Mouse (Mus musculus) forebrain, postnatal 0 days (tissue): Measurements from ENCODE around the gene Zfyve9. TPM values are rescaled to one million over a fixed set of nuclear protein-coding genes. Genes with fewer than 3 reads are reported as not detected.

Experiments used
- ATAC-seq: fragments of 200-750 bp; cut with Nextera tagmentation; 2 replicates; pipeline ENCODE4 v1.8.0; 2017; ENCODE audit warnings: mild to moderate bottlenecking, moderate library complexity
- DNase-seq: peaks from one replicate; pipeline ENCODE4 v3.0.0-alpha.2; 2015
- H3K27ac ChIP-seq: fragments of 300-500 bp; sonication (generic); 2 replicates; pipeline ENCODE4 v1.5.1; 2014; ENCODE audit warnings: low read depth, mild to moderate bottlenecking, antibody characterized with exemption, low read length, moderate library complexity, mixed read lengths
- H3K27me3 ChIP-seq: fragments of 300-500 bp; sonication (generic); 2 replicates; pipeline ENCODE4 v1.6.1; 2014; ENCODE audit warnings: mild to moderate bottlenecking, low read length, mixed read lengths; ENCODE audit not compliant: insufficient read depth
- H3K36me3 ChIP-seq: fragments of 300-500 bp; sonication (generic); 2 replicates; pipeline ENCODE4 v1.6.1; 2014; ENCODE audit warnings: mild to moderate bottlenecking, moderate library complexity; ENCODE audit not compliant: insufficient read depth
- H3K4me1 ChIP-seq: fragments of 300-500 bp; sonication (generic); 2 replicates; pipeline ENCODE4 v1.6.1; 2014; ENCODE audit warnings: antibody characterized with exemption; ENCODE audit not compliant: insufficient read depth
- H3K4me2 ChIP-seq: fragments of 300-500 bp; sonication (generic); 2 replicates; pipeline ENCODE4 v1.6.1; 2014; ENCODE audit warnings: low read depth, mild to moderate bottlenecking, moderate library complexity
- H3K4me3 ChIP-seq: fragments of 300-500 bp; sonication (generic); 2 replicates; pipeline ENCODE4 v1.5.1; 2014; ENCODE audit warnings: low read depth, low read length, mixed read lengths
- H3K9ac ChIP-seq: fragments of 300-500 bp; sonication (generic); 2 replicates; pipeline ENCODE4 v1.6.1; 2014; ENCODE audit warnings: mild to moderate bottlenecking
- H3K9me3 ChIP-seq: fragments of 300-500 bp; sonication (generic); 2 replicates; pipeline ENCODE4 v1.6.1; 2016; ENCODE audit warnings: low read length
- CTCF ChIP-seq: sonication (generic); IDR thresholded peaks from 2 replicates; pipeline ENCODE4 v1.5.1; 2016; ENCODE audit warnings: antibody characterized with exemption, control low read depth, low read depth
- WGBS: fragments of 180-500 bp; shearing (Covaris S2); extraction: QIAGEN DNeasy Blood & Tissue Kit; methylation state at CpG from one replicate; pipeline ENCODE4 v1.1.7; 2014; 5-methylcytosine and 5-hydroxymethylcytosine counted together
- polyA plus RNA-seq: library from polyadenylated mRNA; unstranded; fragments of >200 nt; fragmentation: Nextera tagmentation; extraction: Ambion mirVana; gene quantifications from 2 replicates; pipeline ENCODE4 v1.2.1, GENCODE M21; 2015
- total RNA-seq: library from RNA; depleted of rRNA; stranded (reverse); fragments of >200 nt; gene quantifications from 2 replicates; pipeline ENCODE4 v1.2.3, GENCODE M21; 2014

Gene Zfyve9
- total and polyA plus RNA-seq, 2 experiments from 2014 or later: 6.8 to 39.2 TPM

DNA sequence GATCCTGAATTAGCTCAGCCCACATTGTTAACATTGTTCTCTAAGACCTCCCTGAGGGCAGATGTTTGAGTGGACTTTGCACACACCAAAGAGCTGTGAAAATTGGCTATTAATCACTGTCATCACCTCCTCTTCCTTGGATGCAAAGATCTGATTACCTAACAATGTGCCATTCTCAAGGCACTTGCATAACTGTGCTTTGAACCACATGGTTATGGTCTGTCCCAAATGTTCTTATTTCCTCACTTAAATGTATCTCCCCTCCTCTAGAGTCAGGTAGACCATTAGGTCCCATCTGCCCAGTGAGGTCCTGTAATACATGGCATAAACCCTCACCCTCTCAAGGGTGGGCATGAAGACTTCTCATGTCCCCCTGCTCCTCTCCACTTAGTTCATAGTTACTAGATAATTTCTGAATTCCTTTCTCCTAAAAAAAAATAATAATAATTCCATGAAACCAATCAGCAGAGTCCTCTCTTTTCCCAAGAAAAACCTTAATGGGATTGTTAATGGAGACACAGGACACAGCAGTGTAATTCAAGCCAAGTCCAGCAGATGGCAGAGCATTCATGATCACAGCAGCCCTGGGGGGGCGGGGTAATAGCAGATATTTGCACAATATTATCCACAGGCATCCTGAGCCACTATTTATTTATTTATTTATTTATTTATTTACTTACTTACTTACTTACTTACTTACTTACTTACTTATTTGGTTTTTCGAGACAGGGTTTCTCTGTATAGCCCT, 17.7 kb upstream of the Zfyve9 start:
- WGBS: 53% methylated on average over 2 of the region's 2 CpGs
- H3K4me2 ChIP-seq: no peak overlapping the region
- H3K4me3 ChIP-seq: no peak overlapping the region
- no peaks in the 10 kb centered on the region for H3K27me3 ChIP-seq
- no peak overlapping the region for H3K27ac ChIP-seq
- H3K9ac ChIP-seq: no peak overlapping the region
- TF ChIP-seq CTCF: peak; percentile 72
- H3K36me3 ChIP-seq: no peaks in the 10 kb centered on the region
- no peaks in the 10 kb centered on the region for H3K4me1 ChIP-seq
- H3K9me3 ChIP-seq: no peaks in the 10 kb centered on the region
- DNase-seq: peak; percentile 69
- peak; percentile 63 for ATAC-seq

DNA sequence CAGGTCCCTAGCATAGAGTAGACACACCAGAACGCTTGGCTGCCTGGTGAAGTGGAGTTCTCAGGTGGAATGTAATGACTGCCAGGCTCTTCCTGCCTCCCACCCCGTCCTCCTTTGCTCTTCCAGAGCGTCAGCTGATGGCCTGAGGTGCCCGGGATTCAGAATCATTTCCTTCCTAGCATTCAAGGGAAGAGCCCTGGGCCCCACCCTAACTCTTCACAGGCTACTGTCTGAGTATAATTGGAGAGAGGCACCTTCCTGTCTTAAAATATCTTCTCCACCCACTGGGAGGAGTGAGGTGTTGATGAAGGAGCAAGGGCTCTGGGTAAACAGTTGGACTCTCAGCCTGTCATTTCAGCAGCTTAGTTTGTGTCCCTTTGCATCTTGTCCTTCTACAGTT, 16.1 kb upstream of the Zfyve9 start:
- Histone ChIP-seq H3K27me3 (no peaks in the 10 kb centered on the region), H3K27ac (no peak overlapping the region), H3K4me1 (no peaks in the 10 kb centered on the region), H3K36me3 (no peaks in the 10 kb centered on the region), H3K4me2 (no peak overlapping the region), H3K9me3 (no peaks in the 10 kb centered on the region), H3K9ac (no peak overlapping the region), H3K4me3 (no peak overlapping the region)
- 75% methylated on average over 4 of the region's 4 CpGs for WGBS
- ATAC-seq (no peak), DNase-seq (no peak)
- TF ChIP-seq CTCF: no peak

DNA sequence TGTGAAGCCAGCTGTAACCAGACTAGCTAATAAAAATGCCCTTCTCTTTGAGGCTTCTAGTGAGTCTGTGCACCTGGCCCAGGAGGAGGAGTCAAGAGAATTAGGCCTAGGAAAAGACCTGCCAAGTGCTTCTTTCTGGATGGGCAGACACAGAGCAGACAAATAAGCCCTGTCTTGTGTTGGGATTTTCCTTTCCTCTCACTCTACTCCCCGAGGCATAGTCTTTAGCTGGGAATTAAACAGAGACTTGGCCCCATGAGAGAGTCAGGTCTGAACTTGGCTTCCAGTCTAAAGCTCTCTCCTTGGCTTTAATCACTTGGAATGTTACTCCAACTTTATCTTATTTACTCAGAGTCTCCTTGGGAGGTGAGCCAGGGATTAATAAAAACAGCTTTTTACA, 13.3 kb upstream of the Zfyve9 start:
- no peak overlapping the region for H3K27ac ChIP-seq
- no peak for DNase-seq
- no peaks in the 10 kb centered on the region for H3K36me3 ChIP-seq
- H3K4me3 ChIP-seq: no peak overlapping the region
- no peak overlapping the region for H3K4me2 ChIP-seq
- no peak overlapping the region for H3K9ac ChIP-seq
- no peaks in the 10 kb centered on the region for H3K9me3 ChIP-seq
- ATAC-seq: no peak
- no peak for TF ChIP-seq CTCF
- no peaks in the 10 kb centered on the region for H3K27me3 ChIP-seq
- 50% methylated on average over 1 of the region's 1 CpGs for WGBS
- H3K4me1 ChIP-seq: no peaks in the 10 kb centered on the region

DNA sequence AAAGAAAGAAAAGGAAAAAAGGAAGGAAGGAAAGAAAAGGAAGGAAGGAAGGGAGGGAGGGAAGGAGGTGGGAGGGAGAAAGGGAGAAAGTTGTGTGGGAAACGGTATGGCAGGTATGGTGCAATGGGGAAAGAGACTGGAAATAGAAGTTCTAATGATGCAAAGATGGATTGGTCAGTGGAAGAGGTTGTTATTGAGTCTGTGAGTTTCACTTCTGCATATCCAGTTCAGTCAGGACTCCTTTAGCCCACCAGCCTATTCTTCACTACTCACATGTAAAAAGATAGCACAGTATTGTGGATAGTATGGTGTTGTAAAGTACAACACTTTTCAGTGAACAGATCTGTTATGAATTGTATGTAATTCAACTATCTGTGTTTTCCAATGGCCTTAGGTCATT, 9.9 kb upstream of the Zfyve9 start:
- Histone ChIP-seq H3K27me3 (no peaks in the 10 kb centered on the region), H3K36me3 (no peaks in the 10 kb centered on the region), H3K4me1 (no peaks in the 10 kb centered on the region), H3K27ac (no peak overlapping the region), H3K9me3 (no peaks in the 10 kb centered on the region), H3K4me2 (no peak overlapping the region), H3K4me3 (no peak overlapping the region), H3K9ac (no peak overlapping the region)
- WGBS: 74% methylated on average over 1 of the region's 1 CpGs
- no peak for DNase-seq
- no peak for TF ChIP-seq CTCF
- ATAC-seq: no peak

DNA sequence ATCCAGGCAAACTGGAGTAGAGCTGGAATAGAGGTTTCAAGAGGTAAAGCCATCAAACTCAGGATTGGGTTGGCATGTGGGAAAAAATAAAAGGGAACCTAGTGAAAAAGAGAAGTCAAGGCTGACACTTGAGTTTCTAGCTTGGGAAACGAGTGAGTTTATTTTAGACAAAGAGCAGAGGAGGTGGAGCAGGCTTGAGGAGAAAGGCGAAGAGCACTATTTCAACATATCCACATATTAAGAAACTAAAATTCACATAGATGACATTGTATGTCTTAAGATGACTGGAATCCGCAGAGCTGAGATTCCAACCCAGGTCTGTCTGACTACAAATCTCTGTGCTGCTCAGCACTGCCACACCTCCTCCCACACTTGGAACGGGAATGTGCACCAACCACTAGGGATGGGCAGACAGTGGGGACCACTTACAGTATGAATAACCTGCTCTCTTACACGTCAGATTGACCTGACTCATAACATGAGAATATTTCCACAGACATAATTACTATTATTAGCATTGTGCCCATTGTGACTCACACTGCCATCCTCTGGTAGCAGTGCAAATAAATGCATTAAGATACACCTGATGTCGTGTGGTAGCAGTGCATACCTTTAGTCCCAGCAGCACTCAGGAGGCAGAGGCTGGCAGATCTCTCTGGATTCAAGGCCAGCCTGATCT, 8.8 kb upstream of the Zfyve9 start:
- no peaks in the 10 kb centered on the region for H3K9me3 ChIP-seq
- DNase-seq: no peak
- no peak overlapping the region for H3K9ac ChIP-seq
- H3K27ac ChIP-seq: no peak overlapping the region
- H3K27me3 ChIP-seq: no peaks in the 10 kb centered on the region
- no peaks in the 10 kb centered on the region for H3K4me1 ChIP-seq
- ATAC-seq: no peak
- WGBS: 82% methylated on average over 6 of the region's 6 CpGs
- H3K4me2 ChIP-seq: no peak overlapping the region
- TF ChIP-seq CTCF: no peak
- H3K4me3 ChIP-seq: no peak overlapping the region
- no peaks in the 10 kb centered on the region for H3K36me3 ChIP-seq

DNA sequence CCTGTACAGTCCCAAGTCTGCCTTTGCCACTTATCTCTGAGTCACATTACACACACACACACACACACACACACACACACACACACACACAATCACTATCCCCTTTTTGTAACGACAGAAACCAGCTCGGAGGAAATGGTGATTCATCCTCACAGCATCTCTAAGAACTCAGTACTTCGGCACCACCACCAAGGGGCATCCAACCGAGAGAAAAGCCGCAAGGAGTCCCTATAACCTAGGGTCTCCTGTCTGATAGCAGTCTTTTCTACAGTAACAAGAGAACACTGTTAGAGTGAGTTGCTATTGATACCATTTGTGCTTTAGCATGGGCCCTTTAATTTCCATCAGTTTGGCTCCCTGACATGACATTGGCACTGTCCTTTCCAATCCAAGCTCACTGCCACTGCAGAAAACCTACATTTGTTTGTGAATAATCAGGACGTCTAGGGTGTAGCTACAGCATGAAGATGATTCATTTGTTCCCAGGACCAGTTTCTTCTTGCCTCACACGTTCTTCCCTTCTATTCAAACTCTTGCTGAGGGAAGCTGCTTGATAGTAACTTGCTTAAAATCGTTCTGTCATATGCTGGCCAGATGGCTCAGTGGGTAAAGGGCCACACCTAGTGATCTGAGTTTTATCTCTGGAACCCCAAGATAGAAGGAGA, 2.0 kb upstream of the Zfyve9 start:
- no peaks in the 10 kb centered on the region for H3K36me3 ChIP-seq
- no peak overlapping the region for H3K27ac ChIP-seq
- peak; percentile 16 for DNase-seq
- TF ChIP-seq CTCF: no peak
- no peak overlapping the region for H3K9ac ChIP-seq
- H3K4me3 ChIP-seq: no peak overlapping the region
- no peak overlapping the region for H3K4me2 ChIP-seq
- no peaks in the 10 kb centered on the region; the same call in 1 of the 2 replicates for H3K4me1 ChIP-seq
- H3K9me3 ChIP-seq: no peaks in the 10 kb centered on the region
- WGBS: 36% methylated on average over 8 of the region's 8 CpGs
- H3K27me3 ChIP-seq: no peaks in the 10 kb centered on the region
- no peak for ATAC-seq

DNA sequence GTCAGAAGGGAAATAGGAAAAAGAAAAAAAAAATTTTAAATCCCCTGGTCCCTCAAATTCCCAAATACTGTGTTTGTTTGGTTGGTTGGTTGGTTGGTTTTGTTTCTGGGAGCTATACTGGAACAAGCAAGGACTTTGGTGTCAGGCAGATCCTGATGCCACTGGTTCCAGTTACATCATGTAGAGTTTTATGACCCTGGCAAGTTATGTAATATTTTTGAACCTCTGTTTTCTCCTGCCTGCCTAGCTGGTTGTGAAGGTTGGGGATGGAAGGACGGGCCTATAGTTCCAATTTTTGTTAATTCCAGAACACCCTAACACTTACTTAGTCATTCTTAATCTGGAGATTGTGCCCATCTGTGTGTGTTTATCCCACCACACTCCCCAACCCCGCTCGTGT, 998 bp upstream of the Zfyve9 start:
- H3K4me1 ChIP-seq: no peaks in the 10 kb centered on the region; the same call in 1 of the 2 replicates
- no peak for TF ChIP-seq CTCF
- no peaks in the 10 kb centered on the region for H3K36me3 ChIP-seq
- WGBS: 60% methylated on average over 3 of the region's 3 CpGs
- no peaks in the 10 kb centered on the region for H3K9me3 ChIP-seq
- 0 out of 2 replicates have a peak overlapping the region, but pooled peaks have one; percentile 89 for H3K4me3 ChIP-seq
- no peak overlapping the region for H3K9ac ChIP-seq
- H3K27ac ChIP-seq: no peak overlapping the region
- H3K27me3 ChIP-seq: no peaks in the 10 kb centered on the region
- H3K4me2 ChIP-seq: peak overlapping the region; percentile 69
- no peak for ATAC-seq
- DNase-seq: no peak
